Mouse (Mus musculus): ENCODE results near the gene Zscan2.

Zscan2 gene

DNA sequence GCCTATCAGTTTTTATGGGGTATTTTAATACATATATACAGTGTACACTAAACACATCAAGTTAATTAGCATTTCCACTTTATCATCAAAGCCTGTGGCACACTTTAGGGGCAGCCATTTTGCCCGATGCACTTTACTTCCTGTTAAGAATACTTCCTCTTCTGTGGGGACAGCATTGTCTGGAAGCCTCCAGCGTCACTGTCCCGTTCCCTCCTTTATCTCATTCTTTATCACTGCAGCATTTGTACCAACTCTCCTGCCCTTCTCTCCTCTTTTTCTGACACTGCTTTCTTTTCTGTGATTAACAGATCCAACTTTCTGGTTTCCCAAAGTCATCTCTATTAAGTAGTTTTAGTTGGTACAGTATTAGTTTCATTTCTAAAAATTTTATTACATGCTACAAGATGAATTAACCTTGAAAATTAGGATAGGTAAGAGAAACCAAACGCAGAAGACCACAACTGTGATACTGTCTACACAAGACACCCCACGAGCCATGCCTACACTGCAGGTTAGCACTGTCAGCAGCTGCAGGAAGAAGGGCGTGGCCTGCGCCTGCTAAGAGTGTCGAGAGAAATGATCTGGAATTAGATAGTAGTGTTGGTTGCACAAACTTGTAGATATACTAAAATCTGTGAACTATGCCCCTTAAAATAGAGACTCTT, 58.4 kb downstream of the Zscan2 start:
- CTCF ChIA-PET = no interaction called here

DNA sequence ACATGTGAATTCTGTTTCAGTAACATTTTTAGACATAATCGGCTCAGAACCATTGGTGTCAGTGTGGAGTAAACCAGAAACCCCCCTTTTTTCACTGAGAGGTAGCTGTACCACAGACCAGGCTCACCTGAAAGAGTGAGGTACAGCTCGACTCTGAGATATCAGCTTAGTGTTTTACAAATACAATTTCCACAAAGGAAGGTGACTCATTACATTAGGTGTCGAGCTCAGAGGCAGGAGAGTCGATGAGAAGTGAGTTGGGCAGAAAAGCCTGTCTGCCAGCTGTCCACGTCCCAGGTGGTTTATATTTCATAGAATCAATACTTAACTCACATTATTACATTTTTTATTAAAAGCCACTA, 58.9 kb downstream of the Zscan2 start:
- CTCF ChIA-PET = no interaction called here

DNA sequence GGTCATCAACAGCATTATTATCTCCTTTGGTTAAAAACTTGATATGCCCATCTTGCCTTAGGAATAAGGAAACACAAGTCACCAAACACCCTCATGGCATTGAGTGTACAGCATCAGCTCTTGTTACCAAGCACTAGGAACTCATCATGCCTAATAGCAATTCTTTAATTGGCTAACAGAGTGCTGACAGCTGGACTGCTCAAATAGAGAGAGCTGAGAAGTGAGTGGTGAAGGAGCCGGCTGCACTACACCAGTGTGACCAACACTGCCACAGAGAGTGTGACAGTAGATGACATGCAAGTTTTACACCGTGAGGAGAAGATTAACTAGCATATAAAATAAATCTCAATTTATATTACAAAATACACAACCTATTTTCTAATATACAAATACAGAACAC, 62.4 kb downstream of the Zscan2 start:
- CTCF ChIA-PET = no interaction called here
